Mouse (Mus musculus): ENCODE data around the gene Mapk12. TPM values are rescaled to one million over a fixed set of nuclear protein-coding genes. Genes with fewer than 3 reads are reported as not detected.

Mapk12 gene
- total and polyA plus RNA-seq, 3 experiments: 0.21 TPM; not detected in 2

DNA sequence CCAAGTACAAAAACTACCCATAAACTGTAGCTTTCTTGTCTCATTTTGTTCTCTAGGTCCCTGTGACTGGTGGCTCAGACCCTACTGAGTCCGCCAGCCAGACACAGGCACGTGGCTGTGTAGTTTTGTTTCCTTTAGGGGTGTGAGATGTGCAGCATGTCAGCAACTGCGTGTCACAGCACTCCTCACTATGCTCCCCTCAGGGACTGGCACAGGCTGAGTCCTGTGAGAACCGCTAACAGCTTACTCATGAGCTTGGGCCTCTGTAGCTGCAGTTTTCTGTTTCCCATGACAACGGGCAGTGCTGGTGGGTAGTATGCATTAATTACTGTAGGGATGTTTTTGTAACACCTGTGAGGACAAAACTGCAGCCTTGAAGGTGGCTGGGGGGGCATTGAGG lies 48.3 kb downstream of the Mapk12 start:
- TF ChIP-seq IRF4 (IDR thresholded peaks at IDR 0.05; ENCODE audit: low read depth, low read length): no peak
- no peak for TF ChIP-seq MXI1 (IDR thresholded peaks at IDR 0.05; ENCODE audit: low read depth, low read length)
- no peak for TF ChIP-seq MAZ (IDR thresholded peaks at IDR 0.05; ENCODE audit: low read depth, low read length)
- no peak for TF ChIP-seq CTCF (conservative IDR thresholded peaks at IDR 0.05 in 1 of 2, IDR thresholded peaks at IDR 0.05 in 1 of 2; ENCODE audit: low read depth in 2 of 2, low read length in 2 of 2)
- no peak for TF ChIP-seq SMC3 (IDR thresholded peaks at IDR 0.05; ENCODE audit: low read depth, low read length)
- TF ChIP-seq PAX5 (IDR thresholded peaks at IDR 0.05; ENCODE audit: low read length): no peak
- no peak for TF ChIP-seq SIN3A (IDR thresholded peaks at IDR 0.05; ENCODE audit: low read length)
- TF ChIP-seq USF1 (IDR thresholded peaks at IDR 0.05; ENCODE audit: low read depth, low read length): no peak
- no peak for TF ChIP-seq JUND (conservative IDR thresholded peaks at IDR 0.05; ENCODE audit: low read depth, low read length)
- TF ChIP-seq POLR2AphosphoS2 (IDR thresholded peaks at IDR 0.05; ENCODE audit: low read depth, low read length): no peak
- TF ChIP-seq USF2 (conservative IDR thresholded peaks at IDR 0.05; ENCODE audit: low read depth, low read length): no peak
- TF ChIP-seq EP300 (IDR thresholded peaks at IDR 0.05; ENCODE audit: low read length): no peak
- TF ChIP-seq ELF1 (IDR thresholded peaks at IDR 0.05; ENCODE audit: low read depth, low read length): no peak

DNA sequence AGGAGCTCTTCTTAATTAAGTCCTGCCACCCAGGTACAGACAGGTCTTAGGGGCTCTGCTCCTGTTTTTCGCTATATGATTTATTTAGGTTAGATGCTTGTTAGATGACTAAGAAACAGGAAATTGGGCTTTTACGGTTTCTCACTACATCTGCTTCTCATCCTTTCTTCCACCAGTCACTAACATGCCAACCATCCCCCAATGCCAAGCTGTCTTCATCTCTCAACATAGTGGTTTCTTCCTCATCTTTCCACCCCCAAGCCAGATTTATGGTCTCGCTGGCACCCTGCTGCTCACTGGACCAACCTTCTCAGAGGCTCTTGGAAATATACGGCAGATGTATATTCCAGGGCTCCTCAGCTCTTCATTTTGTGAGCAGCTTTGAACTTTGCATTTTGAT lies 49.8 kb downstream of the Mapk12 start:
- no peaks in the 10 kb centered on the region for H3K79me2 ChIP-seq (replicated peaks; ENCODE audit: control insufficient read depth, extremely low read depth, insufficient read depth, poor library complexity, severe bottlenecking)
- H3K4me1 ChIP-seq (ENCODE audit: control insufficient read depth in 1 of 2, insufficient read depth in 2 of 2): peaks cover 3 to 19% of the 10 kb centered on the region in 2 experiments; a peak in 3 of 4 replicates
- in situ Hi-C loops (cut with MboI; ENCODE audit: low pct_ligation_motif_present, low pct_unique_long_range_greater_than_20kb, low sequenced_read_pairs): no loop called here
- dilution Hi-C loops (cut with MboI; ENCODE audit: extremely low pct_ligation_motif_present, extremely low pct_unique_long_range_greater_than_20kb, low sequenced_read_pairs): no loop called here
- H3K27me3 ChIP-seq (replicated peaks): no peaks in the 10 kb centered on the region
- TF ChIP-seq SIN3A (IDR thresholded peaks at IDR 0.05; ENCODE audit: low read length): no peak
- no peak for TF ChIP-seq PAX5 (IDR thresholded peaks at IDR 0.05; ENCODE audit: low read length)
- H3K9me3 ChIP-seq (replicated peaks; ENCODE audit: low read length): no peaks in the 10 kb centered on the region
- H3K36me3 ChIP-seq (replicated peaks in 1 of 2; ENCODE audit: control insufficient read depth in 1 of 2, insufficient read depth in 1 of 2, low read length in 1 of 2): peaks cover 41 to 55% of the 10 kb centered on the region in 2 experiments
- H3K4me2 ChIP-seq (ENCODE audit: insufficient read depth, low read depth, poor library complexity, severe bottlenecking): no peak overlapping the region
- no peak overlapping the region for H3K27ac ChIP-seq (ENCODE audit: insufficient read depth, low read depth)
- H3K9ac ChIP-seq (ENCODE audit: insufficient read depth, low read depth): no peak overlapping the region
- no peak overlapping the region for H3K4me3 ChIP-seq (replicated peaks in 1 of 3; ENCODE audit: low read depth in 2 of 3, low read length in 2 of 3, poor library complexity in 1 of 3)
- no peak for DNase-seq (ENCODE audit: extremely low read depth)

More for the DNA sequence above, 48.3 kb downstream of the Mapk12 start:
- DNase-seq (ENCODE audit: extremely low read depth): no peak
- Histone ChIP-seq H3K4me2 (ENCODE audit: insufficient read depth, low read depth, poor library complexity, severe bottlenecking) (no peak overlapping the region), H3K4me3 (replicated peaks in 1 of 3; ENCODE audit: low read depth in 2 of 3, low read length in 2 of 3, poor library complexity in 1 of 3) (no peak overlapping the region), H3K4me1 (ENCODE audit: control insufficient read depth in 1 of 2, insufficient read depth in 2 of 2) (peaks cover 3 to 19% of the 10 kb centered on the region in 2 experiments; a peak in 3 of 4 replicates), H3K79me2 (replicated peaks; ENCODE audit: control insufficient read depth, extremely low read depth, insufficient read depth, poor library complexity, severe bottlenecking) (no peaks in the 10 kb centered on the region), H3K9me3 (replicated peaks; ENCODE audit: low read length) (no peaks in the 10 kb centered on the region), H3K36me3 (replicated peaks in 1 of 2; ENCODE audit: control insufficient read depth in 1 of 2, insufficient read depth in 1 of 2, low read length in 1 of 2) (peaks cover 43 to 55% of the 10 kb centered on the region in 2 experiments), H3K27me3 (replicated peaks) (no peaks in the 10 kb centered on the region), H3K9ac (ENCODE audit: insufficient read depth, low read depth) (no peak overlapping the region), H3K27ac (ENCODE audit: insufficient read depth, low read depth) (no peak overlapping the region)
- in situ Hi-C loops (cut with MboI; ENCODE audit: low pct_ligation_motif_present, low pct_unique_long_range_greater_than_20kb, low sequenced_read_pairs) (no loop called here), dilution Hi-C loops (cut with MboI; ENCODE audit: extremely low pct_ligation_motif_present, extremely low pct_unique_long_range_greater_than_20kb, low sequenced_read_pairs) (no loop called here)

Measured in CH12.LX (cell line).